Mouse (Mus musculus): ENCODE measurements around the gene Dcp1b.

Gene Dcp1b

GRCm38 (mm10) chr6:119228861-119229603 is 54.0 kb downstream of the Dcp1b start:
- no peak for DNase-seq (ENCODE audit: low read depth, low spot score)

GRCm38 (mm10) chr6:119233066-119233465 is 58.0 kb downstream of the Dcp1b start:
- peak; percentile 46 for DNase-seq (ENCODE audit: low read depth, low spot score)

GRCm38 (mm10) chr6:119235441-119235840 is 60.4 kb downstream of the Dcp1b start:
- DNase-seq (ENCODE audit: low read depth, low spot score) = no peak

GRCm38 (mm10) chr6:119236241-119236640 is 61.2 kb downstream of the Dcp1b start, which contains the start of gene Cacna2d4:
TSS of gene Cacna2d4 (plus strand) at chr6:119236526.
- no peak for DNase-seq (ENCODE audit: low read depth, low spot score)

- DNase-seq (ENCODE audit: low read depth, low spot score) = no peak
Observed at GRCm38 (mm10) chr6:119237427-119237989, 62.5 kb downstream of the Dcp1b start.

GRCm38 (mm10) chr6:119239341-119240005 is 64.4 kb downstream of the Dcp1b start:
- no peak for DNase-seq (ENCODE audit: low read depth, low spot score)

- DNase-seq (ENCODE audit: low read depth, low spot score) = no peak
Observed at GRCm38 (mm10) chr6:119240256-119240655, 65.2 kb downstream of the Dcp1b start.

GRCm38 (mm10) chr6:119240871-119241705 is 66.0 kb downstream of the Dcp1b start:
- DNase-seq (ENCODE audit: low read depth, low spot score) = no peak

- DNase-seq (ENCODE audit: low read depth, low spot score) = peak; percentile 64
Observed at GRCm38 (mm10) chr6:119246082-119246481, 71.0 kb downstream of the Dcp1b start.

- DNase-seq (ENCODE audit: low read depth, low spot score) = no peak
Observed at GRCm38 (mm10) chr6:119248578-119248977, 73.5 kb downstream of the Dcp1b start.

GRCm38 (mm10) chr6:119249726-119250125 is 74.7 kb downstream of the Dcp1b start:
- no peak for DNase-seq (ENCODE audit: low read depth, low spot score)

GRCm38 (mm10) chr6:119251704-119252103 is 76.7 kb downstream of the Dcp1b start:
- DNase-seq (ENCODE audit: low read depth, low spot score) = no peak

Data from R1 (cell line).